Mouse (Mus musculus) C2C12 (cell line): Measurements from ENCODE around the gene Spata31d1a.

ENCODE experiments used
- CEBPB ChIP-seq: IDR thresholded peaks from one replicate; pipeline ENCODE4 v1.6.1; 2011; ENCODE audit warnings: low read depth, mild to moderate bottlenecking, control low read depth, moderate library complexity
- CTCF ChIP-seq: IDR thresholded peaks from one replicate; pipeline ENCODE4 v1.5.1; 2011; ENCODE audit not compliant: control insufficient read depth, insufficient read depth, insufficient read length
- MAX ChIP-seq: IDR thresholded peaks from one replicate; pipeline ENCODE4 v1.6.1; 2011; ENCODE audit warnings: mild to moderate bottlenecking, control low read depth
- MYOD1 ChIP-seq: IDR thresholded peaks from one replicate; pipeline ENCODE4 v1.6.1; 2011; ENCODE audit warnings: low read depth; ENCODE audit not compliant: control insufficient read depth, insufficient read length
- MYOG ChIP-seq: IDR thresholded peaks from one replicate; pipeline ENCODE4 v1.6.1; 2011; ENCODE audit not compliant: control insufficient read depth, insufficient read length; ENCODE audit errors: extremely low read depth
- USF1 ChIP-seq: IDR thresholded peaks from one replicate; pipeline ENCODE4 v1.6.1; 2011; ENCODE audit warnings: low read depth, mild to moderate bottlenecking, control low read depth, moderate library complexity

GRCm38 (mm10) chr13:59703514-59703913 lies 6.6 kb downstream of the Spata31d1a start:
- no peak for TF ChIP-seq MAX
- TF ChIP-seq CTCF: no peak
- TF ChIP-seq MYOG: no peak
- no peak for TF ChIP-seq CEBPB
- TF ChIP-seq MYOD1: no peak
- no peak for TF ChIP-seq USF1
